In genomic region chr1:182094473-182095136, GRCm38 (mm10) we compare ENCODE assay signal across 12 mouse cellular contexts. TPM values are rescaled to one million over a fixed set of nuclear protein-coding genes. Genes with fewer than 3 reads are reported as not detected.
A peak's percentile ranks its signal among the peaks of the same experiment; 100 is the strongest.
DNase-seq lines count a peak whose midpoint lies in the region; ATAC-seq and TF ChIP-seq lines count a peak whose summit lies in the region.
"Had no signal": no experiment of that assay in that cellular context is flagged by ENCODE, and none has a peak within 500 bp of the region (broad histone marks: within the 10 kb centered on the region; RNA-seq: fewer than 3 reads in every experiment).

No protein-coding gene starts in this region.

- peak overlapping the region; percentile 6; the same call in 1 of the 2 replicates for H3K4me2 ChIP-seq in kidney, embryonic 14.5 days (replicated peaks; ENCODE audit: low read depth, low read length)

- TF ChIP-seq POLR2A in ES-Bruce4 (IDR thresholded peaks at IDR 0.05; ENCODE audit: insufficient read depth, low read length): no peak

- 34% methylated on average over 15 of the region's 15 CpGs for WGBS in kidney, embryonic 14.5 days
- WGBS in limb, embryonic 10.5 days: 39% methylated on average over 15 of the region's 15 CpGs

- no peak overlapping the region for H3K9ac ChIP-seq in kidney, embryonic 14.5 days (ENCODE audit: low read depth, low read length)
- H3K9ac ChIP-seq in ES-Bruce4 (ENCODE audit: low read depth, poor library complexity, severe bottlenecking): no peak overlapping the region
- 0 out of 2 replicates have a peak overlapping the region, but pooled peaks have one; percentile 8 for H3K9ac ChIP-seq in ES-E14 (ENCODE audit: insufficient read depth, low read depth, low read length, poor library complexity, severe bottlenecking)
- H3K9ac ChIP-seq: limb, embryonic 12.5 days had no signal

- 0 out of 2 replicates have a peak, but pooled peaks have one; percentile 33 for ATAC-seq in kidney, embryonic 14.5 days (ENCODE audit: low FRiP score, low TSS enrichment)

- H3K9me3 ChIP-seq in kidney, embryonic 14.5 days (ENCODE audit: control insufficient read depth, low read length): no peaks in the 10 kb centered on the region
- H3K9me3 ChIP-seq in ES-Bruce4 (replicated peaks; ENCODE audit: control insufficient read depth, insufficient read depth, low read length, poor library complexity, severe bottlenecking): no peaks in the 10 kb centered on the region
- no peaks in the 10 kb centered on the region for H3K9me3 ChIP-seq in ES-E14 (ENCODE audit: control insufficient read depth, insufficient read depth, low read depth, low read length)
- H3K9me3 ChIP-seq in limb, embryonic 10.5 days (replicated peaks): no peaks in the 10 kb centered on the region
- H3K9me3 ChIP-seq: limb, embryonic 12.5 days had no signal

- H3K4me1 ChIP-seq in kidney, embryonic 14.5 days (ENCODE audit: control insufficient read depth, insufficient read depth, low read length): peaks cover 38% of the 10 kb centered on the region
- H3K4me1 ChIP-seq in ES-Bruce4 (ENCODE audit: control insufficient read depth, insufficient read depth, low read length) (peaks cover 8% of the 10 kb centered on the region), ES-E14 (ENCODE audit: control insufficient read depth in 2 of 2, insufficient read depth in 2 of 2, low read length in 2 of 2, poor library complexity in 1 of 2) (peaks cover 29 to 43% of the 10 kb centered on the region in 2 experiments)
- peaks cover 57% of the 10 kb centered on the region for H3K4me1 ChIP-seq in limb, embryonic 10.5 days

- no peaks in the 10 kb centered on the region for H3K36me3 ChIP-seq in kidney, embryonic 14.5 days (ENCODE audit: control insufficient read depth, insufficient read depth, low read length)
- no peaks in the 10 kb centered on the region for H3K36me3 ChIP-seq in ES-Bruce4 (ENCODE audit: control insufficient read depth, insufficient read depth, low read length, poor library complexity, severe bottlenecking)
- H3K36me3 ChIP-seq in ES-E14 (ENCODE audit: control insufficient read depth, insufficient read depth, low read length, poor library complexity, severe bottlenecking): no peaks in the 10 kb centered on the region
- no peaks in the 10 kb centered on the region for H3K36me3 ChIP-seq in limb, embryonic 10.5 days
- H3K36me3 ChIP-seq: limb, embryonic 12.5 days had no signal

- DNase-seq in kidney, postnatal 36 days: no peak
- no peak for DNase-seq in ES-E14 (ENCODE audit: low read depth, low spot score)
- DNase-seq in limb, embryonic 10.5 days (ENCODE audit: low spot score): peak; percentile 32
- DNase-seq in natural killer cell, adult 2 months (ENCODE audit: low spot score in 2 of 2): no peak
- DNase-seq in thymus, postnatal 25 days: no peak
- DNase-seq: cerebellum, adult 9-10 months; gastrocnemius, postnatal 36 days; thymus, postnatal 36 days had no signal

- H3K27ac ChIP-seq in kidney, embryonic 14.5 days (ENCODE audit: low read depth, low read length): no peak overlapping the region
- H3K27ac ChIP-seq in ES-Bruce4 (ENCODE audit: insufficient read depth, low read length): peak overlapping the region; percentile 38; the same call in 1 of the 2 replicates
- H3K27ac ChIP-seq in ES-E14 (ENCODE audit: insufficient read depth, low read depth, low read length, poor library complexity, severe bottlenecking): 0 out of 2 replicates have a peak overlapping the region, but pooled peaks have one; percentile 55
- no peak overlapping the region for H3K27ac ChIP-seq in limb, embryonic 10.5 days

- peak; percentile 91 for TF ChIP-seq EP300 in ES-Bruce4 (IDR thresholded peaks at IDR 0.05; ENCODE audit: insufficient read depth, low read depth, low read length)

- in situ Hi-C loops in ES-E14 (cut with MboI; ENCODE audit: low sequenced_read_pairs in 2 of 2, unreplicated experiment in 2 of 2): no loop called here

- no peak for TF ChIP-seq CTCF in ES-Bruce4 (IDR thresholded peaks at IDR 0.05; ENCODE audit: low read depth, low read length)

- no peaks in the 10 kb centered on the region for H3K27me3 ChIP-seq in kidney, embryonic 14.5 days (ENCODE audit: control insufficient read depth, insufficient read depth, low read length)
- no peaks in the 10 kb centered on the region for H3K27me3 ChIP-seq in ES-Bruce4 (ENCODE audit: control insufficient read depth, insufficient read depth, low read length, poor library complexity, severe bottlenecking)
- 0 out of 2 replicates have a peak, but pooled peaks cover 3% of the 10 kb centered on the region for H3K27me3 ChIP-seq in limb, embryonic 10.5 days (ENCODE audit: low read depth, poor library complexity, severe bottlenecking)
- H3K27me3 ChIP-seq: limb, embryonic 12.5 days had no signal

- H3K4me3 ChIP-seq in kidney, embryonic 14.5 days (ENCODE audit: low read length): no peak overlapping the region
- H3K4me3 ChIP-seq in ES-Bruce4 (ENCODE audit: low read depth, low read length): no peak overlapping the region
- peak overlapping the region; percentile 18 to 49; a peak in 3 of 4 replicates for H3K4me3 ChIP-seq in ES-E14 (ENCODE audit: insufficient read depth in 1 of 2, low read depth in 1 of 2, low read length in 2 of 2, poor library complexity in 1 of 2, severe bottlenecking in 1 of 2)
- H3K4me3 ChIP-seq in limb, embryonic 10.5 days: no peak overlapping the region
- H3K4me3 ChIP-seq: erythroblast, embryonic 14.5 days; limb, embryonic 12.5 days had no signal

TF ChIP-seq in ES-E14, 5 proteins besides CTCF, POLR2A, EP300 and RAD21:
- no peak for TF ChIP-seq HCFC1 (IDR thresholded peaks at IDR 0.05; ENCODE audit: borderline replicate concordance, insufficient read depth, low read length)
- no peak for TF ChIP-seq CHD2 (IDR thresholded peaks at IDR 0.05; ENCODE audit: low read depth, low read length)
- TF ChIP-seq ZC3H11A (IDR thresholded peaks at IDR 0.05; ENCODE audit: borderline replicate concordance, low read depth, low read length): no peak
- TF ChIP-seq MAFK (IDR thresholded peaks at IDR 0.05; ENCODE audit: insufficient read depth, low read depth, low read length): no peak
- TF ChIP-seq ZNF384 (IDR thresholded peaks at IDR 0.05; ENCODE audit: low read depth, low read length): no peak

RNA-seq across cellular contexts. Expression of gene Srp9, which starts 29.9 kb away (rescaled TPM):
- 155 and 197 TPM in 2 replicates for polyA plus RNA-seq in kidney, embryonic 14.5 days (2014; fragmentation: Nextera tagmentation; extraction: Ambion mirVana)
- polyA plus RNA-seq in ES-Bruce4 (2011; ENCODE audit: insufficient read depth, insufficient read length, low read depth, missing spikeins): 87.8 and 89.0 TPM in 2 replicates
- total RNA-seq in ES-E14 (2012; rRNA removed): 51.3 and 86.7 TPM in 2 replicates
- polyA plus RNA-seq in limb, embryonic 10.5 days (2016; fragmentation: Nextera tagmentation; extraction: Ambion mirVana): 168 TPM in 2 replicates

Comparison
In these comparisons a context has a peak if more than half of its experiments do, and no peak if none do; other contexts are left out.
1. H3K27ac ChIP-seq: peak in ES-Bruce4 (single experiment) and ES-E14 (single experiment); none in kidney, embryonic 14.5 days (single experiment) and limb, embryonic 10.5 days (single experiment).
2. H3K4me3 ChIP-seq: peak in ES-E14 (2 of 2); none in kidney, embryonic 14.5 days (single experiment), ES-Bruce4 (single experiment) and limb, embryonic 10.5 days (single experiment).